In genomic region chr9:96811996-96812395, GRCm38 (mm10) we compare ENCODE assay signal across 27 mouse cellular contexts.
"Had no signal": no experiment of that assay in that cellular context is flagged by ENCODE, and none has a peak within 500 bp of the region (broad histone marks: within the 10 kb centered on the region; RNA-seq: fewer than 3 reads in every experiment).

No protein-coding gene starts in this region.

- H3K4me2 ChIP-seq: heart, embryonic 11.5 days; heart, embryonic 13.5 days; heart, embryonic 15.5 days; hindbrain, embryonic 12.5 days; hindbrain, embryonic 14.5 days; intestine, embryonic 15.5 days; limb, embryonic 13.5 days; limb, embryonic 15.5 days; liver, embryonic 12.5 days had no signal

- H3K36me3 ChIP-seq: heart, embryonic 13.5 days; heart, embryonic 15.5 days; hindbrain, embryonic 10.5 days; hindbrain, embryonic 12.5 days; intestine, embryonic 15.5 days; limb, embryonic 13.5 days; limb, embryonic 15.5 days; liver, embryonic 12.5 days had no signal

- ATAC-seq: hindbrain, embryonic 16.5 days; inflammation-experienced regulatory T-cells, adult 6 months; intestine, embryonic 15.5 days; intestine, postnatal 0 days; liver, embryonic 12.5 days had no signal

- H3K4me1 ChIP-seq: heart, embryonic 13.5 days; heart, embryonic 15.5 days; hindbrain, embryonic 12.5 days; intestine, embryonic 15.5 days; limb, embryonic 13.5 days; limb, embryonic 15.5 days; liver, embryonic 12.5 days had no signal

- H3K9ac ChIP-seq: heart, embryonic 13.5 days; heart, embryonic 15.5 days; hindbrain, embryonic 12.5 days; hindbrain, embryonic 14.5 days; intestine, embryonic 15.5 days; limb, embryonic 13.5 days; limb, embryonic 15.5 days; liver, embryonic 12.5 days; liver, embryonic 14.5 days had no signal

- DNase-seq: gastrocnemius, adult 2 months; gastrocnemius, postnatal 10 days; gastrocnemius, postnatal 25 days; heart, adult 2 months; heart, postnatal 4 days; kidney, adult 18-20 months; kidney, adult 8-10 months; kidney, postnatal 14 days; kidney, postnatal 36 days; layer of hippocampus, adult 9-11 months; layer of hippocampus, postnatal 36 days; left cerebral cortex, postnatal 4 days had no signal

- H3K27ac ChIP-seq: gastrocnemius, adult 2 months; heart, adult 2 months; heart, embryonic 13.5 days; heart, embryonic 15.5 days; hindbrain, embryonic 10.5 days; hindbrain, embryonic 12.5 days; hindbrain, embryonic 14.5 days; intestine, embryonic 15.5 days; kidney, postnatal 0 days; limb, embryonic 13.5 days; limb, embryonic 15.5 days; liver, embryonic 12.5 days; liver, embryonic 14.5 days had no signal

- H3K9me3 ChIP-seq: heart, embryonic 13.5 days; heart, embryonic 15.5 days; hindbrain, embryonic 10.5 days; intestine, embryonic 15.5 days; limb, embryonic 13.5 days; limb, embryonic 15.5 days; liver, embryonic 12.5 days had no signal

- H3K27me3 ChIP-seq: heart, embryonic 13.5 days; heart, embryonic 15.5 days; hindbrain, embryonic 12.5 days; intestine, embryonic 15.5 days; limb, embryonic 13.5 days; limb, embryonic 15.5 days; liver, embryonic 12.5 days had no signal

- H3K4me3 ChIP-seq: gastrocnemius, adult 2 months; heart, adult 2 months; heart, embryonic 13.5 days; heart, embryonic 15.5 days; hindbrain, embryonic 10.5 days; hindbrain, embryonic 12.5 days; intestine, embryonic 15.5 days; limb, embryonic 13.5 days; limb, embryonic 15.5 days; liver, embryonic 12.5 days had no signal
